Mouse (Mus musculus) heart, embryonic 15.5 days (tissue): Measurements from ENCODE around the gene Tnfsf4. TPM values are rescaled to one million over a fixed set of nuclear protein-coding genes. Genes with fewer than 3 reads are reported as not detected.

Source experiments
- ATAC-seq: fragments of 200-750 bp; cut with Nextera tagmentation; replicated peaks from 2 replicates; pipeline ENCODE4 v1.8.0; 2017; ENCODE audit warnings: low read depth, moderate TSS enrichment; ENCODE audit not compliant: insufficient number of reproducible peaks, insufficient read depth, low FRiP score
- H3K27ac ChIP-seq: fragments of 300-500 bp; sonication (generic); 2 replicates; pipeline ENCODE4 v1.5.1; 2015; ENCODE audit warnings: mild to moderate bottlenecking, inconsistent platforms
- H3K27me3 ChIP-seq: fragments of 300-500 bp; sonication (generic); 2 replicates; pipeline ENCODE4 v1.6.1; 2015; ENCODE audit warnings: inconsistent platforms
- H3K36me3 ChIP-seq: fragments of 300-500 bp; sonication (generic); 2 replicates; pipeline ENCODE4 v1.6.1; 2015; ENCODE audit warnings: mild to moderate bottlenecking, inconsistent platforms
- H3K4me1 ChIP-seq: fragments of 300-500 bp; sonication (generic); replicated peaks from 2 replicates; pipeline ENCODE4 v1.6.1; 2015; ENCODE audit warnings: inconsistent platforms
- H3K4me2 ChIP-seq: fragments of 300-500 bp; sonication (generic); 2 replicates; pipeline ENCODE4 v1.6.1; 2015; ENCODE audit warnings: inconsistent platforms, mild to moderate bottlenecking, moderate library complexity
- H3K4me3 ChIP-seq: fragments of 300-500 bp; sonication (generic); 2 replicates; pipeline ENCODE4 v1.5.1; 2015; ENCODE audit warnings: mild to moderate bottlenecking, inconsistent platforms
- H3K9ac ChIP-seq: fragments of 300-500 bp; sonication (generic); 2 replicates; pipeline ENCODE4 v1.6.1; 2015; ENCODE audit warnings: mild to moderate bottlenecking, inconsistent platforms
- H3K9me3 ChIP-seq: fragments of 300-500 bp; sonication (generic); replicated peaks from 2 replicates; pipeline ENCODE4 v1.6.1; 2016; ENCODE audit warnings: inconsistent platforms
- WGBS: fragments of 180-500 bp; shearing (Covaris S2); methylation state at CpG from one replicate; pipeline ENCODE4 v1.1.7; 2015; ENCODE audit warnings: mixed read lengths; 5-methylcytosine and 5-hydroxymethylcytosine counted together
- polyA plus RNA-seq: library from polyadenylated mRNA; unstranded; fragments of >200 nt; fragmentation: Nextera tagmentation; extraction: Ambion mirVana; gene quantifications from 2 replicates; pipeline ENCODE4 v1.2.1, GENCODE M21; 2015

Gene Tnfsf4
- polyA plus RNA-seq, 1 experiment from 2014 or later = 0.06 TPM

- H3K4me3 ChIP-seq = no peak overlapping the region
- H3K27ac ChIP-seq = no peak overlapping the region
- no peaks in the 10 kb centered on the region for H3K36me3 ChIP-seq
- H3K9me3 ChIP-seq = no peaks in the 10 kb centered on the region
- H3K4me2 ChIP-seq = no peak overlapping the region
- no peak for ATAC-seq
- no peaks in the 10 kb centered on the region for H3K27me3 ChIP-seq
- H3K9ac ChIP-seq = no peak overlapping the region
- WGBS = 21% methylated on average over 6 of the region's 6 CpGs
- H3K4me1 ChIP-seq = no peaks in the 10 kb centered on the region
These were observed 4.9 kb downstream of the Tnfsf4 start for GRCm38 (mm10) chr1:161400126-161400525.

DNA sequence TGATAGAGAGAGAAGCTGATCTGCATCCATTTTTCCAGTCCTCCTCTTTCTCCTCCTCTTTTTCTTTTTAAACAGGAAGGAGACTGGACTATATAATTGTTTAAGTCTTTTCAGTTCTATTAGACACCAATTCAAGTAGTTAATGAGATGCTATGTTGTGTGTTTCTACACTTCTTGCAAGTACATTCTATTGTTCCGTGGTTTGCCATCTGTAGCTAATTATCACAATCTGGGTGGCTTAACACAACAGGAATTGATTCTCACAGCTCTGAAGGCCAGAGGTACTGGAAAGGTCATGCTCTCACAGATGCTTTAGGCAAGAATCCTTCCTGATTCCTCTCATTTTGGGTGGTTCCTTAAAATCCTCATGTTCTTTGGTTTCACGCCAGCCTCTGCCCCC, 7.9 kb downstream of the Tnfsf4 start:
- Histone ChIP-seq H3K4me2 (no peak overlapping the region), H3K4me1 (no peaks in the 10 kb centered on the region), H3K27me3 (no peaks in the 10 kb centered on the region), H3K9me3 (no peaks in the 10 kb centered on the region), H3K36me3 (no peaks in the 10 kb centered on the region), H3K4me3 (no peak overlapping the region), H3K27ac (no peak overlapping the region), H3K9ac (no peak overlapping the region)
- 73% methylated on average over 2 of the region's 2 CpGs for WGBS
- no peak for ATAC-seq

DNA sequence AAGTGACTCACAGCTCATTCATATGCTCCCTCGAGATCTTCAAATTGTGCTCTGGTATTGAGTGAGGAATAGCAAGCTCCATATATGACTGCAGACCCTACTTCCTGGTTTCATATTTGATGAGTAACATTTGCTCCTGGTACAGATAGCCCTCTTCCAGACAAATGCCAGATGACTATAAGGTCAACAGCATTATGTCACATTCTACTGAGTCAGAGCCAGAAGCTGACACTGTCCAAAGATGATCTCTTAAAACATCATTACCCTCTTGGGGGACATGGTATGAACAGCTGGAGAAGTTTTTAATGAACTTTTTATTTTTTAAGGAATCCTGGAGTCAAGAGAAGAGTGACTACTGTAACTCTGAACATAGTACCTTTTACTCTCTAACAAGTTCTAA, 11.3 kb downstream of the Tnfsf4 start:
- H3K4me3 ChIP-seq = no peak overlapping the region
- no peak overlapping the region for H3K27ac ChIP-seq
- H3K36me3 ChIP-seq = no peaks in the 10 kb centered on the region
- no peaks in the 10 kb centered on the region for H3K4me1 ChIP-seq
- H3K27me3 ChIP-seq = no peaks in the 10 kb centered on the region
- no peak overlapping the region for H3K9ac ChIP-seq
- 54% methylated on average over 1 of the region's 1 CpGs for WGBS
- no peak for ATAC-seq
- no peaks in the 10 kb centered on the region for H3K9me3 ChIP-seq
- H3K4me2 ChIP-seq = no peak overlapping the region

DNA sequence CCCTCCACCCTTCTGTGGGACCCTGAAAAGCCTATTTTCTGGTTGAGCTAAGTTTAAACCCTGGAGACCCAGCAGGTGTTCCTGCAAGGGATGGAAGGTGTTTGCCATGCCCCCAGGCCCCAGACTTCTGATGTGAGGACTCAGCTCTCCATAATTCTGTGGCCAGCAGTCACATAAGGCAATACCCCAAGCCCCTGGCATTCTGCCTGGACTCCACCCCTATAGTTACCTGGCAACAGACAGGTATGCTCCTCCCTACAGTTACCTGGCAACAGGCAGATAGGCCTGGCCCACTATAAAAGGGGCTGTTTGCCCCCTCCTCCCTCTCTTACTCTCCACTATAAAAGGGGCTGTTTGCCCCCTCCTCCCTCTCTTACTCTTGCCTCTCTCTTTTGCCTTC, 24.7 kb downstream of the Tnfsf4 start:
- Histone ChIP-seq H3K27ac (no peak overlapping the region), H3K36me3 (no peaks in the 10 kb centered on the region), H3K27me3 (no peaks in the 10 kb centered on the region), H3K9ac (no peak overlapping the region), H3K9me3 (no peaks in the 10 kb centered on the region), H3K4me3 (no peak overlapping the region), H3K4me2 (no peak overlapping the region), H3K4me1 (no peaks in the 10 kb centered on the region)
- no peak for ATAC-seq

DNA sequence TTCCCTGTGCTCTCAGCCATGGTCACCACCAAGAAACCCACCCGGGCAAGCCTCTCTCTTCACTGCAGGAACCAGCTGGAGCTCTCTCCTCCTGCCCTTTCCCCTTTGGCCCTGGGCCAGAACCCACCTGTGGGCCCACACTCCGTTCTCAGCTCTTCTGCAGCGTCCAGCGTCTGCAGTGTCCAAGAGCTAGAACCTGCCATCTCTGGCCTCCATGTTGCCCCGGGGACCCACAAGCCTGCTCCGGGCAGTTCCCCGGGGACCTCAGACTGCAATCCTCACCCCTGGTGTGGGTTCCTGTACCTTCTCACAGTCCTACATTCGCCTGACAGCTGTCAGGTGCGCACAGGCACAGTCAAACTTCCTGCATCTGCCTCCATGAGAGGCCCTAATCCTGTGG, 25.4 kb downstream of the Tnfsf4 start:
- Histone ChIP-seq H3K4me1 (no peaks in the 10 kb centered on the region), H3K36me3 (no peaks in the 10 kb centered on the region), H3K4me3 (no peak overlapping the region), H3K9ac (no peak overlapping the region), H3K4me2 (no peak overlapping the region), H3K27ac (no peak overlapping the region), H3K27me3 (no peaks in the 10 kb centered on the region), H3K9me3 (no peaks in the 10 kb centered on the region)
- WGBS = 82% methylated on average over 9 of the region's 9 CpGs
- no peak for ATAC-seq

DNA sequence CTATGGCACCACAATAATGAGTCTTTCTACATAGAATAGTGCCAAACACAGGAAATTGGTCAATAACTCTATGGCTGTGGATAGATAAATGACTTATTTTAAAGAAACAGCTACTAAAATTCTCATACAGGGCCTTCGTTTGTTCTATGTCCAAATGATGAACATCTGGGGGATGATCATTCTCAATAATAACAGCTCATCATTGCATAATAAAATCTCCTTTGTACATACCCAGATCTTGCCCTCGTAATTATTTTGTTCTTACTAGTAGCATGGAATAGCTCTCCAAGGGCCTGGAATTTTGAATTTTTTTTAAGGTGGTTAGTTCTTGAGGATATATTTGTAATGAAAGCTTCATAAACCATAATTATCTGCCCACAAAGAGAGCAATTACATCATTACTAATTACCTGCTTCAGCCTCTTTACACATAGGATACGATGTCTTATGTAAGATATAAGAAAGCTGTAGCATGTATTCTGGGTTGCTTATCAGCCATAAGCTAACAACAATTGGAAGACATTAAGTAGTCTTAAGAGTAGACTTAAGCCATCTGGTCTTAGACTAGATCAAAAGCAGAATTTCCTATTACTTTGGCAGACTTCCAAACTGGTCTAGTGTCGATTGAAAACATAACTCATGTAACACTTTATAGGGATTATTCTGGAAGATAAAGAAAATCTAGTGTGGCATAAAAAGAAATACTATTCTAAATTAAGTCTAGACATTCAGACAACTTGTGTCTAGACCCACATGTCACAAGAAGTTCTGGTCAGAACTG, 31.3 kb downstream of the Tnfsf4 start:
- WGBS = 59% methylated on average over 4 of the region's 4 CpGs
- Histone ChIP-seq H3K4me1 (no peaks in the 10 kb centered on the region), H3K4me2 (no peak overlapping the region), H3K27ac (no peak overlapping the region), H3K36me3 (no peaks in the 10 kb centered on the region), H3K9ac (no peak overlapping the region), H3K27me3 (no peaks in the 10 kb centered on the region), H3K9me3 (no peaks in the 10 kb centered on the region), H3K4me3 (no peak overlapping the region)
- no peak for ATAC-seq

GRCm38 (mm10) chr1:161427057-161427311, 31.8 kb downstream of the Tnfsf4 start:
- no peak overlapping the region for H3K9ac ChIP-seq
- H3K4me2 ChIP-seq = no peak overlapping the region
- no peaks in the 10 kb centered on the region for H3K9me3 ChIP-seq
- H3K4me1 ChIP-seq = no peaks in the 10 kb centered on the region
- no peaks in the 10 kb centered on the region for H3K27me3 ChIP-seq
- no peak for ATAC-seq
- no peak overlapping the region for H3K4me3 ChIP-seq
- H3K27ac ChIP-seq = no peak overlapping the region
- WGBS = 66% methylated on average over 1 of the region's 1 CpGs
- no peaks in the 10 kb centered on the region for H3K36me3 ChIP-seq

GRCm38 (mm10) chr1:161435781-161436180, 40.6 kb downstream of the Tnfsf4 start:
- Histone ChIP-seq H3K4me3 (no peak overlapping the region), H3K4me1 (no peaks in the 10 kb centered on the region), H3K36me3 (no peaks in the 10 kb centered on the region), H3K9me3 (no peaks in the 10 kb centered on the region), H3K4me2 (no peak overlapping the region), H3K27ac (no peak overlapping the region), H3K9ac (no peak overlapping the region), H3K27me3 (no peaks in the 10 kb centered on the region)
- 63% methylated on average over 2 of the region's 2 CpGs for WGBS
- no peak for ATAC-seq

DNA sequence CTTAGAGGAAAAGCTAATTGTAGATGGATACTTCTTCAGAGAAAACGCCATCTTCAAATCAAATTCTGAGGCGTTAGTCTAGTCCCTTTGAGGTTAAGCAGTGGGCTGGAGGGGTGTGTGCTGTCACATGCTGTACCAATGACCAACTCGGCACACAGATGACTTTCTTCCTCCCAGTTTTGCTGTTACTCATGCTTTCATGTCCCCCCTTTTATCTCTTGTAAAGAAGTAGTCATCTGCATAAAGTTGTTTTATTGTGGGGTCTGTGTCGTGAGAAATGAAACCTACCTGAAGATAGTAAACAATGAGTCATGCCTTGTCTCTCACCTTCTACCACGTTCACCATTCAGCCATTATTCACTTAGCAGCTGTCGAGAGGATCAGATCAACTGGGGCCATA, 41.3 kb downstream of the Tnfsf4 start:
- 77% methylated on average over 6 of the region's 6 CpGs for WGBS
- Histone ChIP-seq H3K27me3 (no peaks in the 10 kb centered on the region), H3K9ac (no peak overlapping the region), H3K27ac (no peak overlapping the region), H3K4me1 (no peaks in the 10 kb centered on the region), H3K4me3 (no peak overlapping the region), H3K9me3 (no peaks in the 10 kb centered on the region), H3K4me2 (no peak overlapping the region), H3K36me3 (no peaks in the 10 kb centered on the region)
- no peak for ATAC-seq

- no peaks in the 10 kb centered on the region for H3K4me1 ChIP-seq
- H3K36me3 ChIP-seq = no peaks in the 10 kb centered on the region
- 80% methylated on average over 7 of the region's 7 CpGs for WGBS
- no peak overlapping the region for H3K4me3 ChIP-seq
- H3K27ac ChIP-seq = no peak overlapping the region
- no peaks in the 10 kb centered on the region for H3K27me3 ChIP-seq
- H3K4me2 ChIP-seq = no peak overlapping the region
- no peak overlapping the region for H3K9ac ChIP-seq
- ATAC-seq = no peak
- no peaks in the 10 kb centered on the region for H3K9me3 ChIP-seq
These were observed 49.6 kb downstream of the Tnfsf4 start for GRCm38 (mm10) chr1:161444858-161445257.

- no peak for ATAC-seq
- 40% methylated on average over 3 of the region's 3 CpGs for WGBS
- Histone ChIP-seq H3K9ac (no peak overlapping the region), H3K27ac (no peak overlapping the region), H3K4me3 (no peak overlapping the region), H3K4me2 (no peak overlapping the region), H3K36me3 (no peaks in the 10 kb centered on the region), H3K27me3 (no peaks in the 10 kb centered on the region), H3K4me1 (no peaks in the 10 kb centered on the region), H3K9me3 (no peaks in the 10 kb centered on the region)
These were observed 56.6 kb downstream of the Tnfsf4 start for GRCm38 (mm10) chr1:161451683-161452245.

- Histone ChIP-seq H3K27ac (no peak overlapping the region), H3K27me3 (no peaks in the 10 kb centered on the region), H3K4me2 (no peak overlapping the region), H3K9ac (no peak overlapping the region), H3K4me1 (no peaks in the 10 kb centered on the region), H3K4me3 (no peak overlapping the region), H3K9me3 (no peaks in the 10 kb centered on the region), H3K36me3 (no peaks in the 10 kb centered on the region)
- WGBS = 90% methylated on average over 1 of the region's 1 CpGs
- ATAC-seq = no peak
These were observed 57.0 kb downstream of the Tnfsf4 start for GRCm38 (mm10) chr1:161452250-161452649.
